ENCODE assay signal across 14 mouse cellular contexts in genomic region chr17:44170316-44170715, GRCm38 (mm10). TPM values are rescaled to one million over a fixed set of nuclear protein-coding genes. Genes with fewer than 3 reads are reported as not detected.
DNase-seq lines count a peak whose midpoint lies in the region.
"Had no signal": no experiment of that assay in that cellular context is flagged by ENCODE, and none has a peak within 500 bp of the region (broad histone marks: within the 10 kb centered on the region; RNA-seq: fewer than 3 reads in every experiment).

No protein-coding gene starts in this region.

- intact Hi-C loops in heart, postnatal 25 days (cut with DNase I): no loop called here

- peak; percentile 8 to 16 for DNase-seq in cerebellum, postnatal 10 days
- no peak for DNase-seq in cerebellum, adult 11 months
- peak; percentile 50 for DNase-seq in heart, postnatal 4 days
- no peak for DNase-seq in heart, postnatal 25 days (ENCODE audit: low spot score)
- peak; percentile 38 to 73 for DNase-seq in kidney, postnatal 36 days
- DNase-seq in kidney, adult 11 months: no peak
- DNase-seq: B cell, adult 2 months; cerebellum, adult 2 months; cerebellum, postnatal 36 days; embryo, embryonic 11 days; right cerebral cortex, adult 18-20 months; right cerebral cortex, postnatal 4 days; thymus, postnatal 14 days had no signal

RNA-seq across cellular contexts. Expression of gene Clic5, which starts 18.1 kb away (rescaled TPM):
- 10 to 100 TPM; 75.6 to 78.3 TPM for total RNA-seq in heart, postnatal 4 days (2021)
- 100 to 1,000 TPM; 114 to 142 TPM for total RNA-seq in heart, postnatal 25 days (2021)
- total RNA-seq: CH12.LX had no signal

Comparison
In these comparisons a context has a peak if more than half of its experiments do, and no peak if none do; other contexts are left out.
1. DNase-seq: peak in cerebellum, postnatal 10 days (2 of 2), heart, postnatal 4 days (single experiment) and kidney, postnatal 36 days (2 of 2); none in cerebellum, adult 11 months (single experiment), heart, postnatal 25 days (single experiment) and kidney, adult 11 months (single experiment).